Mouse (Mus musculus) heart, embryonic 12.5 days (tissue): ENCODE results near the gene Kdm1b. TPM values are rescaled to one million over a fixed set of nuclear protein-coding genes. Genes with fewer than 3 reads are reported as not detected.

Experiments
- ATAC-seq: fragments of 200-750 bp; cut with Nextera tagmentation; 2 replicates; pipeline ENCODE4 v1.8.0; 2017; ENCODE audit warnings: moderate TSS enrichment, moderate library complexity; ENCODE audit not compliant: insufficient number of reproducible peaks, low FRiP score
- H3K27ac ChIP-seq: fragments of 300-500 bp; sonication (generic); 2 replicates; pipeline ENCODE4 v1.5.1; 2016; ENCODE audit warnings: mild to moderate bottlenecking, moderate library complexity; ENCODE audit not compliant: poor library complexity, severe bottlenecking
- H3K27me3 ChIP-seq: fragments of 300-500 bp; sonication (generic); replicated peaks from 2 replicates; pipeline ENCODE4 v1.6.1; 2016; ENCODE audit warnings: mild to moderate bottlenecking, moderate library complexity
- H3K36me3 ChIP-seq: fragments of 300-500 bp; sonication (generic); 2 replicates; pipeline ENCODE4 v1.6.1; 2016; ENCODE audit warnings: mild to moderate bottlenecking, moderate library complexity
- H3K4me1 ChIP-seq: fragments of 300-500 bp; sonication (generic); replicated peaks from 2 replicates; pipeline ENCODE4 v1.6.1; 2016; ENCODE audit warnings: mild to moderate bottlenecking
- H3K4me2 ChIP-seq: fragments of 300-500 bp; sonication (generic); 2 replicates; pipeline ENCODE4 v1.6.1; 2016; ENCODE audit warnings: mild to moderate bottlenecking, moderate library complexity
- H3K4me3 ChIP-seq: fragments of 300-500 bp; sonication (generic); 2 replicates; pipeline ENCODE4 v1.5.1; 2016; ENCODE audit warnings: mild to moderate bottlenecking
- H3K9ac ChIP-seq: fragments of 300-500 bp; sonication (generic); 2 replicates; pipeline ENCODE4 v1.6.1; 2016; ENCODE audit warnings: mild to moderate bottlenecking, moderate library complexity
- H3K9me3 ChIP-seq: fragments of 300-500 bp; sonication (generic); replicated peaks from 2 replicates; pipeline ENCODE4 v1.6.1; 2016; ENCODE audit warnings: mild to moderate bottlenecking, moderate library complexity
- WGBS: fragments of 180-500 bp; shearing (Covaris S2); methylation state at CpG from one replicate; pipeline ENCODE4 v1.1.7; 2016; 5-methylcytosine and 5-hydroxymethylcytosine counted together
- polyA plus RNA-seq: library from polyadenylated mRNA; unstranded; fragments of >200 nt; fragmentation: Nextera tagmentation; extraction: Ambion mirVana; gene quantifications from 2 replicates; pipeline ENCODE4 v1.2.1, GENCODE M21; 2016

Gene Kdm1b
- polyA plus RNA-seq, 1 experiment from 2014 or later: 9.0 TPM

DNA sequence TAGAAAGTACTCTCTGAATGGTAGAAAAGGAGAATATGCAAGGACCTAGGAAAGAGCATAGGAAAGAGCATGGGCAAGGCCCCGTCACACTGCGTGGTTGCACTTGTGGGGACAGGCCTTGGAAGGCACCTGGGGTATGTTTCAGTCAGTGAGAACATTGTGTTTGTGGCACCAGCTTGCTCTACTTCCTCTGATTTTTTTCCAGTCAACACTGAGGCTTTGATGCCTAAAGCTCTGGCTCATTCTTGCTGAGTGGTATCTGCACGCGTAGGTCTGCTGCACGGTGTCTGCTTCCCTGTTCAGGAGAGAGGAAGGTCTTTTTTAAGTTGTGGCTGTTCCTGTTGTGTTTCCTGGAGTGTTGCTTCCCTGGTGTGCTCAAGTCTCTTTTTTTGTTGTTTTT, 13.5 kb downstream of the Kdm1b start:
- 86% methylated on average over 5 of the region's 5 CpGs for WGBS
- H3K36me3 ChIP-seq: peaks cover 25% of the 10 kb centered on the region
- no peaks in the 10 kb centered on the region for H3K27me3 ChIP-seq
- no peak for ATAC-seq
- H3K27ac ChIP-seq: no peak overlapping the region
- no peaks in the 10 kb centered on the region for H3K4me1 ChIP-seq
- no peak overlapping the region for H3K4me2 ChIP-seq
- no peak overlapping the region for H3K4me3 ChIP-seq
- no peaks in the 10 kb centered on the region for H3K9me3 ChIP-seq
- no peak overlapping the region for H3K9ac ChIP-seq

DNA sequence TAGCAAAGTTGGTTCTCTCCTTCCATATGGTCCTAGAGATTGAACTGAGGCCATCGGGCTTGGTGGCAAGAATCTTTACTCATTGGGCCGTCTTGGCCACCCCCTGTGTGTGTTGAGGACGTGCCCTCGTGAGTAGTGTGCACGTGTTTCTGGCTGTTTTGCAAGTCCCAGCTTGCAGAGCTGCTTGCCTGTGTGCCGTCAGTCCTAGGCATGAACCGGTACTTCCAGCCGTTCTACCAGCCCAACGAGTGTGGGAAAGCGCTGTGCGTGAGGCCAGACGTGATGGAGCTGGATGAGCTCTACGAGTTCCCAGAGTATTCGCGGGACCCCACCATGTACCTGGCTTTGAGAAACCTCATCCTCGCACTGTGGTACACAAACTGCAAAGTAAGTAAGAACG, 19.5 kb downstream of the Kdm1b start:
- no peak for ATAC-seq
- H3K9me3 ChIP-seq: no peaks in the 10 kb centered on the region
- H3K4me1 ChIP-seq: no peaks in the 10 kb centered on the region
- 92% methylated on average over 17 of the region's 17 CpGs for WGBS
- H3K4me2 ChIP-seq: no peak overlapping the region
- no peaks in the 10 kb centered on the region for H3K27me3 ChIP-seq
- H3K36me3 ChIP-seq: peaks cover 28% of the 10 kb centered on the region
- no peak overlapping the region for H3K9ac ChIP-seq
- no peak overlapping the region for H3K27ac ChIP-seq
- H3K4me3 ChIP-seq: no peak overlapping the region

DNA sequence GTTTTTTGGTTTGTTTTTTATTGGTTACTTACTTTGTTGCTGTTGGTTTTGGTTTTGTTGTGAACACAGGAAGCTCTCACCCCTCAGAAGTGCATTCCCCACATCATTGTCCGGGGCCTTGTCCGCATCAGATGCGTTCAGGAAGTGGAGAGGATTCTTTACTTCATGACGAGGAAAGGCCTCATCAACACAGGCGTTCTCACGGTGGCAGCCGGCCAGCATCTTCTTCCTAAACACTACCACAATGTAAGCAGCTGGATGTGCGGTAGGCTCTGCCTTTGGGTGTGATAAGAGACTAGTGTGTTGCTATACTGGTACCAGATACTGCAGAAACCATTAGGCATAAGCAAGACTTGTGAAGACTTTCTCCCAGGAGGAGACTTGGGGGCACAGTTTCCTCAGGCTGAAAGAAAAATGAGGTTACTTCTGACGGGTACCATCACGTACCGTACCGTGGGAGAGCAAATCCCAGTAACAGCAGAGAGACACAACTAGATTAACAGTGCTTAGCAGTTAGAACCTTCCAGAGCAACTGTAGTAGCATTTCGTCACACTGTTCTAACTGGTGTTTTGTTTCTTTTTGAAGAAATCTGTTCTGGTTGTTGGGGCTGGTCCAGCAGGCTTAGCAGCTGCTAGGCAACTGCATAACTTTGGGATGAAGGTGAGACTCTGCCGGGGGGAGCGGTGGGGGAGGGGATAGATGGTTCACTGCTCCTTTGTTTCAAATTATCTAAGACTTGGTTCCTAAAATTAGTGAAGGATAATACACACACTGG, 20.9 kb downstream of the Kdm1b start:
- no peak overlapping the region for H3K4me2 ChIP-seq
- peaks cover 28% of the 10 kb centered on the region for H3K36me3 ChIP-seq
- no peaks in the 10 kb centered on the region for H3K27me3 ChIP-seq
- H3K27ac ChIP-seq: no peak overlapping the region
- H3K9me3 ChIP-seq: no peaks in the 10 kb centered on the region
- ATAC-seq: no peak
- H3K4me3 ChIP-seq: no peak overlapping the region
- 74% methylated on average over 15 of the region's 15 CpGs for WGBS
- H3K4me1 ChIP-seq: no peaks in the 10 kb centered on the region; the same call in 1 of the 2 replicates
- H3K9ac ChIP-seq: no peak overlapping the region

DNA sequence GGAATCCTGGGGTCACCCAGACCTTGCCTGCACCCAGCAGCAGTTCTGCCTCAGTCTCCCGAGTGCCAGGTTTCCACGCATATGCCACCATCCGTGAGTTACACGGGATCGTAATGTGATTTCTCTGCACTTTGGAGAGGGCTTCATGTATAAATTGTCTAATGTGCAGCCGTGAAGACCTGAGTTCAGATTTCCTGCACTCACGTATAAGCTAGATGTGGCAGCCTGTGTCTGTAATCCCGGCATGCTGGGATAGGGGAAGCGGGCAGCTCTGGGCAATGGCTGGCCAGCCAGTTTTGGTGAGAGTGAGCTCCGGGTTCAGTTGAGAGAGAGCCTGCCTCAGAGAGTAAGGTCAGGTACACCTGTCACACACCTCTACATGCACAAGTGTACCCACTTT, 23.2 kb downstream of the Kdm1b start:
- Histone ChIP-seq H3K27ac (no peak overlapping the region), H3K4me1 (no peaks in the 10 kb centered on the region; the same call in 1 of the 2 replicates), H3K36me3 (peaks cover 15% of the 10 kb centered on the region), H3K4me3 (no peak overlapping the region), H3K9ac (no peak overlapping the region), H3K4me2 (no peak overlapping the region), H3K9me3 (no peaks in the 10 kb centered on the region), H3K27me3 (no peaks in the 10 kb centered on the region)
- WGBS: 93% methylated on average over 10 of the region's 10 CpGs
- no peak for ATAC-seq

DNA sequence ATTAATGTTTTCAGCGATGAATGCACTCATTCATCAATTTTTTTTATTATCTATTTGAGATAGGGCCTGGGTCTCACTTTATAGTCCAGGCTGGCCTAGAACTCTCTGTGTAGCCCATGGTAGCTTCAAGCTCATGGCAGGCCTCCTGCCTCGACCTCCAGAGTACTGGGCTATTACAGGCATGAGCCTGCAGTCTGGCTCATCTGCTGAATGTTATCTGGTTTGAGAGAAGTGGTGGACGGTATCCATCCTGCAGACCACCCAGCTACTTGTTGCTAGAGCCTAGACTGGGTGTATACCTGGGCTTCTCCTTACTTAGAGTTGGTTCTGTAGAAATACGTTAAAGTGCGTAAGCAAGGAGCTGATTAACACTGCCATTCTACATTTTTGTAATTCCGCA, 23.7 kb downstream of the Kdm1b start:
- Histone ChIP-seq H3K27me3 (no peaks in the 10 kb centered on the region), H3K4me2 (no peak overlapping the region), H3K4me1 (no peaks in the 10 kb centered on the region; the same call in 1 of the 2 replicates), H3K9me3 (no peaks in the 10 kb centered on the region), H3K9ac (no peak overlapping the region), H3K36me3 (peaks cover 17% of the 10 kb centered on the region), H3K4me3 (no peak overlapping the region), H3K27ac (no peak overlapping the region)
- WGBS: 82% methylated on average over 6 of the region's 6 CpGs
- ATAC-seq: no peak

DNA sequence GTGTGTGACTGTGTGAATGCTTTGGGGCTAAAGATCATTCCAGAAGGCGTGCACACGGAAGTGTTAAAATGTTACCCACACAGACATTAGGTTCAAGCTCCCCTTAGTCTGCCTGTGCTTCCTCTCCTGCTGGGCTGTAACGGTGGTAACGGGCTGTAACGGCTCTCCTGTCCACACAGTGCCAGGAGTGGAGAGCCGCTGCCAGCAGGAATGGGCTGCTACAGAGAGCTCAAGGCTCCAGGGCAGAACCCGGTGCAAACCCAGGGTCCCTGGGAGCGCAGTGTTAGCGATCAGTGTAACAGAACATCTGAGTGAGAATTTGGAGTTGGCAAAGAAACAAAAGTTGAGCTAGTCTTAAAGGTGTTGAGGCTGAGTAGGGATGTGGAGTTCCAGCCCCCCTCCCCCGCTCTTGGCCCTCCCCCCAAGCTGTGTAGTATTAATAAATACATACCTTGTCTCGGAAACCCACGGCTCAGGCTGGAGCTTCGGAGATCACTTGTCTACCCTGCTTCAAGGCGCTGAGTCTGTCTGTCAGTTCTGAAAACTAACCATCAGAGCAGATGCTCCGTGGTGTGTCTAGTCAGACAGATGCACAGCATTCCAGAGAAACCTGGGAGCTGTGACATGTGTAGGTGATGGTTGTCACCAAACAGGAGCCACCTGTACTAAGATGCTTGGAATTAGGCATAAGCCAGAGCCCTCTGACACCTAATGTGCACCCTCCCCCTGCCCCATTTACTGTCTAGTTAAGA, 27.2 kb downstream of the Kdm1b start:
- 80% methylated on average over 15 of the region's 15 CpGs for WGBS
- peaks cover 24% of the 10 kb centered on the region for H3K36me3 ChIP-seq
- H3K9me3 ChIP-seq: no peaks in the 10 kb centered on the region
- ATAC-seq: no peak
- no peaks in the 10 kb centered on the region for H3K27me3 ChIP-seq
- H3K4me1 ChIP-seq: no peaks in the 10 kb centered on the region; the same call in 1 of the 2 replicates
- H3K27ac ChIP-seq: no peak overlapping the region
- H3K4me3 ChIP-seq: no peak overlapping the region
- no peak overlapping the region for H3K9ac ChIP-seq
- H3K4me2 ChIP-seq: no peak overlapping the region

DNA sequence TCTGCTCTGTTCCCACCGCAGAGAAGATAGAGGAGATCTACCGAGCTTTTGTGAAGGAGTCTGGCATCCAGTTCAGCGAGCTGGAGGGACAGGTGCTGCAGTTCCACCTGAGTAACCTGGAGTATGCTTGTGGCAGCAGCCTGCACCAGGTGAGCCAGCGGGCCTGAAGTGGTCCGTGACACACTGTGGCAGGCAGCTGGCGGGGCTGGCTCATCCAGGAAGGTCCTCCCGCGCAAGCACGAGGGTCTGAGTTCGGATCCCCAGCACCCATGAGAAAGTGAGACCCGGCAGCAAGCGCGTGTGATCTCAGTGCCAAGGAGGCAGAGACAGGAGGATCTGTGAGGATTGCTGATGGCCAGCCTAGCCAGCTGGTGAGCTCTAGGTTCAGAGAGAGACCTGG, 28.6 kb downstream of the Kdm1b start:
- no peaks in the 10 kb centered on the region; the same call in 1 of the 2 replicates for H3K4me1 ChIP-seq
- no peak overlapping the region for H3K4me3 ChIP-seq
- peaks cover 24% of the 10 kb centered on the region for H3K36me3 ChIP-seq
- no peak overlapping the region for H3K27ac ChIP-seq
- no peak for ATAC-seq
- H3K9me3 ChIP-seq: no peaks in the 10 kb centered on the region
- H3K4me2 ChIP-seq: no peak overlapping the region
- H3K9ac ChIP-seq: no peak overlapping the region
- WGBS: 89% methylated on average over 13 of the region's 13 CpGs
- no peaks in the 10 kb centered on the region for H3K27me3 ChIP-seq

DNA sequence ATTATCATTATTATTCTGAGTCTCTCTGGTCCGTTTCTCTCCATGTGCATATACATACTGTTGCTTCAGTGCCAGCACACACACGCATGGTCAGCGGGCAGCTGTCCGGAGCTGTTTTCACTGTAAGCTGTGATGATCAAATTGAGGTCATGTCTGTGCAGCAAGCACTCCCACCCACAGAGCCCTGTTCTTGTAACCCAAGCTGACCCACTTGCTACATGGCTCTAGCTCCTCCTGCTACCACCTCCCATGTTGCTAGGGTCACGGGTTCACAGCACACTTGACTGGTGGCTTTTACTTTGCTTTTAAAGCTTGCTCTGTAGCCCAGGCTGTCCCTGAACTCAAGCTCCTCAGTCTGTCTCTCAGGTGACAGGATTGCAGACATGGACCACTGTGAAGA, 29.2 kb downstream of the Kdm1b start:
- Histone ChIP-seq H3K9me3 (no peaks in the 10 kb centered on the region), H3K27ac (no peak overlapping the region), H3K9ac (no peak overlapping the region), H3K27me3 (no peaks in the 10 kb centered on the region), H3K4me1 (no peaks in the 10 kb centered on the region; the same call in 1 of the 2 replicates), H3K36me3 (peaks cover 23% of the 10 kb centered on the region), H3K4me2 (no peak overlapping the region), H3K4me3 (no peak overlapping the region)
- ATAC-seq: no peak
- WGBS: 88% methylated on average over 5 of the region's 5 CpGs

DNA sequence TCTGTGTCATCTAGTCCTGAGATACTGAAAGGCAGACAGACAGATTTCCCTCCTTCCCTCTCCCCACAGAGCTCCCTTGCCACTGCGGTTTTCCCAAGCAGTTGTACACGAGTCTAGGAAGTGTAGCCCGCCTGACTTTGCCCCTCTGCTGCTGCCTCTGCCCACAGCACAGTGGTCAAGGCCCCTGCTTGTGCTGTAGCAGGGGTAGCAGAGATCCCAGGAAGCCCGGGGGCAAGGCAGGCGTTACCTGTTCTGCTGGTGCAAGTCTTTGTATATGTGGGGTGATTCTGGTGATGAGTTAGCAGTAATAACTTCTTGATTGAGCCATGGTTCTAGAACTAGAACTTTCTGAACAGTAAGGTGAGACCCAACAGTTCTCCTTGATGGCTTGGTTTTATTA, 32.9 kb downstream of the Kdm1b start:
- Histone ChIP-seq H3K9me3 (peaks cover 3% of the 10 kb centered on the region), H3K4me1 (no peaks in the 10 kb centered on the region), H3K9ac (no peak overlapping the region), H3K27ac (no peak overlapping the region), H3K27me3 (no peaks in the 10 kb centered on the region), H3K4me2 (no peak overlapping the region), H3K36me3 (peaks cover 43% of the 10 kb centered on the region), H3K4me3 (no peak overlapping the region)
- ATAC-seq: no peak
- 76% methylated on average over 5 of the region's 5 CpGs for WGBS

DNA sequence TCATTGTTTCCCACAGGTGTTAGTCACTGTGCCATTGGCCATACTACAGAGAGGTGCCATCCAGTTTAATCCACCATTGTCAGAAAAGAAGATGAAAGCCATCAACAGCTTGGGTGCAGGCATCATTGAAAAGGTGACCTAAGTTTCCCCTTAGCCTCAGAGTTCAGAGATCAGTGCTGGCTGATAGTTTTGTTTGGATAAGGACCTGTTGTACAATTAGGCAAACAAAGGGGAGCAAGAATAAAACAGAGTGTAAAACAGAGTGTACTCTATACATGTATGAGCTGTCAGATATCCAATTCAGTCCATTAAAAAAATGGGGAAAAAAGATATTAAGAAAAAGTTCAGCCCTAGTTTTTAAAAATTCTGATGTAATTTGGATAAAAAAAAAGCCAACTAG, 34.1 kb downstream of the Kdm1b start:
- Histone ChIP-seq H3K4me2 (no peak overlapping the region), H3K9me3 (peaks cover 4% of the 10 kb centered on the region), H3K4me1 (no peaks in the 10 kb centered on the region), H3K27me3 (no peaks in the 10 kb centered on the region), H3K27ac (no peak overlapping the region), H3K9ac (no peak overlapping the region), H3K36me3 (peaks cover 46% of the 10 kb centered on the region), H3K4me3 (no peak overlapping the region)
- no peak for ATAC-seq

DNA sequence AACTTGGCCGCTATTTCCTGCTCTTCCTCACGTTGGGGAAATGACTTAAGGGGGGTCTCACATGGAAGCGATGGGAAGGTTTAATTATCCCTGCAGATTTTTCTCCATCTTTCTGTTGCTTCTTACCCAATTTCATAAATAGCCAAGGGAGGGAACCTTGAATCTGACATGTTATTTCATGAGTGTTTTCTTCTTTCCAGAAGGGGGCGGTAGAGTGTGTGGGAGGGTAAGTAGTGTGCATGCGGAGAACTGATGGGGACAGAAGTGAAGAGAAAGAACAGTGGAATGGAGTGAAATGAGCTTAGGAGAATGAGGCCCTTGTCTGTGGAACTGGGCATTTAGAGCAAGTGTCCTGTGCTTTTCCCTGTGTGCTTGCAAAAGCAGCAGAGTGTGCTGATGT, 35.5 kb downstream of the Kdm1b start:
- no peak overlapping the region for H3K4me3 ChIP-seq
- no peak for ATAC-seq
- H3K27me3 ChIP-seq: no peaks in the 10 kb centered on the region
- no peaks in the 10 kb centered on the region for H3K4me1 ChIP-seq
- no peak overlapping the region for H3K4me2 ChIP-seq
- H3K27ac ChIP-seq: no peak overlapping the region
- 59% methylated on average over 5 of the region's 5 CpGs for WGBS
- no peak overlapping the region for H3K9ac ChIP-seq
- H3K9me3 ChIP-seq: peaks cover 4% of the 10 kb centered on the region
- H3K36me3 ChIP-seq: peaks cover 40% of the 10 kb centered on the region
